Mouse (Mus musculus): ENCODE data around the gene Dll1.

Dll1 gene

DNA sequence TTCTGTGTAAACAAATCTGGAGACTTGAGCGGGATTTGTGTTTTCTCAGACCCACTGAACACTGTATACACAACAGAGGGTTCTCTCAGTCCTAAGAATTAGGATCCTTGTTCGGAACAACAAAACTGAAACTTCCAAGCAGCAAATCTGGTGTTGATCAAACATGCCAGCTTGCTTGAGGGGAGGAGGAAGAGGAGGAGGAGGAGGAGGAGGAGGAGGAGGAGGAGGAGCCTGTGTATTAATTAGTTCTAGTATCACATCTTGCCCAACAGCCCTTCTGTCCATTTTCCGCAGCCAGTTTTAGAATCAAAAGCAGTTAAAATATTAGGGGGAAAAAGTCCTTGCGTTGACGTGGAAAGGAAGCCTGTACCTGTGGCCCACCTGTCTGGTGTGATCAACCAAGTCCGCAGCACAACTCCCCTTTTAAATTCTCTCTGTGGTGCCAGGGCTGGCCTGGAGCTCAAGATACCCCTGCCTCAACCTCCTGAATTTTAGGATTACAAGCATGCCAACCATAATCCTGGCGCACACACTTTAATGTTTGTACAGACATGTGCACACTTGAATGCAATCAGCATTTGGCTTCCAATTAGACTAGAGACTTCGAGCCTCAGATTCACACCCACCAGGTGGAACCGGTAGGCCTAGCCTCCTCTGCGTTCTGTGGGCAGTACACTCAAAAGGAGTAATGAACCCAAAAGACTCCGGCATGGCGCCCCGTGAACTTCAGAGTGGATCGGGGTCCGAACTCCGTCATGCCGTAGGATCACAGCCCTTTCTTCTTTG is 3.3 kb upstream of the Dll1 start:
- DNase-seq (ENCODE audit: low read depth in 1 of 2, low spot score in 2 of 2), result no peak

- no peak for DNase-seq (ENCODE audit: low read depth in 1 of 2, low spot score in 2 of 2)
Measured at GRCm38 (mm10) chr17:15378413-15379109, 1.9 kb upstream of the Dll1 start.

GRCm38 (mm10) chr17:15377901-15378300 is 1.2 kb upstream of the Dll1 start:
- no peak for DNase-seq (ENCODE audit: low read depth in 1 of 2, low spot score in 2 of 2)

- no peak for DNase-seq (ENCODE audit: low read depth in 1 of 2, low spot score in 2 of 2)
Measured at GRCm38 (mm10) chr17:15375701-15376493, 775 bp downstream of the Dll1 start.

DNA sequence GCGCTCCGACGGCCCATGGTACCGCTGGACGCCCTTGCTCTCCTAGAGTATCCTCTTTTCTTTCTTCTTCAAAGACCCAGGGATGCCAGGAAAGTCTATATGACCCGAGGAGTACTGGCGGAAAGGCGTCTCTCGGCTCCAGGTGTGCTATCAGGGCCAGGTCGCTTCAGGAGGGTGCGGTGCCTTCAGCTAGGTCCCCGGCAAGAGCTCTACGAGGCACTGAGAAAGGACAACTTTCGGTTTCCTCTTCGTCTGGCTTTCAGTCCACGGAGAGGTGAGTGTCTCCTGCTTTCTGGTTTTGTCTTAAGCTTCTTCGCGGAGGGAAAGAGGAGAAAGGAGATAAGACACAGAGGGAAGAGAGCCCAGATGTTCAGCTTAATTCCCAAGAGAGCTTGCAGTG is 1.4 kb downstream of the Dll1 start:
- no peak for DNase-seq (ENCODE audit: low read depth in 1 of 2, low spot score in 2 of 2)

DNA sequence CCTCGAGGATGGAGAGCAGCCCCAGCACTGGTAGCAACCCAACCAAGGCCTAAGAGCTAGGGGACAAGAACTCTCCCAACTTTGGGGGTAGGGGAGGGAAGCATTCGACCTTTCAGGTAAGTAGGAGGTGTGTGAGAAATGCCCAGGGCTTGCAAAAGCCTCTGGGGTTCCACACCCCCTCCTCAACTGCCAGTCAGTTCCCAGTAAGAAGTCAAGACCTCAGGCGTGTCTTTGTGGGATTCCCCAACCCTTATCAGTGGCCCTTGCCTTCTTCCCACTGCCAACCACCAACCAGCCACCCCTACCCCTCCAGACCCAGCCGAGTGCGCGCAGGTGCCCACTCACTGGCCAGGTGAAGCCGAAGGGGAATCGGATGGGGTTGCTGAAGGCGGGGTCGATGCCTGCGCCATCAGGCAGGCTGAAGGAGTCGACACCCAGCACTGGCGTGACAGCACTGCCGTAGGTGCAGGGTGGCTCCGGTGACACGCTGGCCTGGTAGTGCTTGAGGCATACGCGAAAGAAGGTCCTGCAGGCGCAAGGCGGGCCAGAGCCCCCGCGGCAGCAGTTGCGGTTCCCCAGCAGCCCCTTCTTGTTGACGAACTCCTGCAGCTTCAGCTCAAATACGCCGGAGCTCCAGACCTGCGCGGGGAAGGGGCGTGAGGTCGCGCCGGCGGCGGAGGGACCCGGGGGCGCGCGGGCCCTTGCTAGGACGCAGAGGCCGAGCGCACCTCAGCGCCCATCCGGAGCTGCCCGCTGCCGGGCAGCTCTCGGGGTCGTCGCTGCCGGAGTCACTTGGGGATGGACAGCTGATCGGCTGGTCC is 2.1 kb downstream of the Dll1 start:
- no peak for DNase-seq (ENCODE audit: low read depth in 1 of 2, low spot score in 2 of 2)

- no peak for DNase-seq (ENCODE audit: low read depth in 1 of 2, low spot score in 2 of 2)
Measured at GRCm38 (mm10) chr17:15372931-15373652, 3.6 kb downstream of the Dll1 start.

GRCm38 (mm10) chr17:15371967-15372835 is 4.5 kb downstream of the Dll1 start:
- DNase-seq (ENCODE audit: low read depth in 1 of 2, low spot score in 2 of 2), result no peak

- DNase-seq (ENCODE audit: low read depth in 1 of 2, low spot score in 2 of 2), result no peak
Measured at GRCm38 (mm10) chr17:15370401-15370800, 6.3 kb downstream of the Dll1 start.

DNA sequence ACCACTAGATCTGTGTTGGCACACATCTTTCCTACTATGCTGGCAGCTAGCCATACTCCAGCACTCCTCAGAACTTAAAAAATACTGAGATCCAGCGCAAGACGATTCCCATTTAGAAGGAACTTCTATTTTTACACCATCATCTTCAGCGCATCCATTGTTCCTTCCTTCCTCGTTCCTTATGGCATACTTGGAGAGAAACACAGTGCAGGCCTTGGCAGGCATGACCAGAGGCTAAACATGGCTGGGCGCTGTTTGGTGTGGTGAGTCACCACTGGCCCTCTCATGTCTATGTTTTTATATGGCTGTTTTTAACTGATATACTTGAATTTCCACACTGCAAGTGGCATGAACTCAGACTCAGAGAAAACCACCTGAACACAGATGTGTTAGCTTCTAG is 11.0 kb downstream of the Dll1 start:
- no peak for DNase-seq (ENCODE audit: low read depth in 1 of 2, low spot score in 2 of 2)

DNA sequence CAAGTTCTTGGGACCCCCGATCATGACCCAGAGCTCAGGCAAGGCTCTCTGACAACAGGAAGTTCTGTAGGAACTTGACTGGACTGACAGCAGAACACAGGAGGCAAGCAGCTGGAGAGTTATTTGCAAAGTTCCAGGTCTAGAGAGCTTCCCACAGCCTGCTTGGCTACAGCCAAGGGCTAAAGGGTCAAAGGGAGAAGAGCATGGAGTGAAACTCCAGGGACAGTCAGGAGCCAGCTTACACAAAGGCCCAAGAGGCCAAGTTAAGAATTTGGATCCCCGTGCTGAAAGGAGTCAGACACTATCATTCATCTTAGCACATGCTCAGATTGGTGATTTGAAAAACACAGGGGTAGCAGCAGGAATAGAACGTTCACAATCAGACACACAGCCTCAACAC is 13.0 kb downstream of the Dll1 start:
- DNase-seq (ENCODE audit: low read depth in 1 of 2, low spot score in 2 of 2), result no peak

- DNase-seq (ENCODE audit: low read depth in 1 of 2, low spot score in 2 of 2), result no peak
Measured at GRCm38 (mm10) chr17:15357071-15357470, 19.6 kb downstream of the Dll1 start.

DNA sequence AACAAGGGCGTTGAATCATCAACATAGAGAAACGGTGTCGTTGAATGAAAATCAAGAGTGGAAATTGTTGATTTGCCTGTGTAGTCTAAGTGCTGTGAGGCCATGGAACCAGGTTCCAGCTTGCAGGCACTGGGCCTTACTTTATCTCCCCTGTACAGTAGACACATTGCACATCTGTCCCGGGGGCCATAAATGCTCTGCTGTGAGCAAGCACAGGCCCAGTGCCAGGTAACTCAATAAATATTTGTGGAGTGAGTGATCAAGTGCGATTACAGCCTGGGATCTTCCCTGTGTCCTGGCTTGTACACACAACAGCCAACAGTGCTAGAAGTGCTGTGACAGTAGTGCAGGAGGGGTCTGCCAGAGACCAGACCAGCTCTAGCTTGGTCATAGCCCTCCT is 20.1 kb downstream of the Dll1 start:
- DNase-seq (ENCODE audit: low read depth in 1 of 2, low spot score in 2 of 2), result no peak

DNA sequence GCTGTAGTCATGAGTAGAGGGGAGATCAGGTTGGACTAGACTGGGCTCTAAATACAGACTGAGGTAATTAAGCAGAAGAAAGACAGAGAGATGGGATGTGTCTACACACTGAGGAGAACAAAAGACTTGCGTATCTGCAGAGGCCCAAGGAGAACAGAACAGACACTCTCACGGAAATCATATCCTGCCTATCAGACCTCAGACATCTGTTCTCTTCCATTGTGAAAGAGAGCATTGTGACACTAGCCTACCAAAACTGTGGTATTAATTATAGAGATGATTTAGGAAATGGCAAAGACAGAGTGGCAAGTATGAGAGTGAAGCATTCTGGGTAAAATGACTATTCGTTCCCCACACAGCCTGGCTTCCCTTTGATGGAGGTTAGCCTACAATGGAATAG is 21.6 kb downstream of the Dll1 start:
- no peak for DNase-seq (ENCODE audit: low read depth in 1 of 2, low spot score in 2 of 2)

DNA sequence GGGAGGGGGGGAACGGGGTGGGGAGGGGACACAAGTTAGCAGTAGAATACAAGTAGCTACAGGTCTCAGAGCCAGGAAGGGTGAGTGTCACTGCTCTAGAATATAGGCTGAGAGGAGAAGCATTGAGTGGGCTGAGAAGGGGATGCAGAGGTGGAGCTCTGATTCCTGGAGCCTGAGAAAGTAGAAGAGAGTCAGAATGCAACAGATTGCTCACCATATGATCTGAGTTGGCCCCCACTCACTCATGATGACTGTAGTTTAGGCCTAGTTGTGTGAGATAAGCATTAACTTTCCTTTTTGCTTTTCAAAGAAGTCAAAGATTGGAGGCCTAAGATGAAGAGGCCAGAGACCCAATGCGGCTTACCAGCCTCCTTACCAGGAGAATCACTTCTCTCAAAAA is 22.7 kb downstream of the Dll1 start:
- DNase-seq (ENCODE audit: low read depth in 1 of 2, low spot score in 2 of 2), result no peak

- DNase-seq (ENCODE audit: low read depth in 1 of 2, low spot score in 2 of 2), result no peak
Measured at GRCm38 (mm10) chr17:15352869-15353610, 23.6 kb downstream of the Dll1 start.

- DNase-seq (ENCODE audit: low read depth in 1 of 2, low spot score in 2 of 2), result no peak
Measured at GRCm38 (mm10) chr17:15350152-15350551, 26.5 kb downstream of the Dll1 start.

DNA sequence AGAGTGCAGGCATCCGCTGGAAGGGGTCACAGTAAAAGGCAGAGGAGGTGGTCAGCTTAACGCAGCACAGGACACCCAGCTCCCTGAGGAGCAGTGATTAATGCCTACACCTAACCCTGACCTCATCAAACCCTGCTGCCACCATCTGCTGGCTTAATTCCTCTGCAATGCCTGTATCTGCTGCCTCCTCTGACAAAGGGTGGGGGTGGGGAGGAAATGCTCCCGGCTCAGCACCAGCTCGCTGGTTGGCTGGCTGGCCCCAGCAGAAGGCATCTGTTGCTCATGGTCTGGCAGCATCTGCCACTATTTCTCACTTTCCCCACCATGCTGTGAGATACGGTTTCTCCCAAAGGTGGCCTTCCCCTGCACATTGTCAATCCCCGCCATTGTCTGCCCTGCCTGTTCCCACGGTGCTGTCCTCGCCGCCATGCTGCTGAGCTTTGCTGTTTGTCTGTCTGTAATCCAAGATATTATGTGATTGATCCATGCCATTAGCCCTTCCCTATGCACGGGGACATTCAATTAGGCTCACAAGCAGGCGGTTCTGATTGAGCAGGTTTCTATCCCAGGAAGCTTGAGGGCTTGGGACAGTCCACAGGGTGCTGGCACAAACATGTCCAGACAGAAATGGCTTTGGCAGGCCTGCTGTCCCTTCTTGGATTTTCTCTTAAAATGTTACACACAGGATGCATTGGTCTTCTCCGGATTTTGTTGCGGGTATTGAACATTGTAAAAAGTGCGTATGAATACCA is 33.4 kb downstream of the Dll1 start:
- DNase-seq (ENCODE audit: low read depth in 1 of 2, low spot score in 2 of 2), result no peak

Data from monocyte, adult 2 months (primary cell).